Comparison of ENCODE assay signal across 8 mouse cellular contexts in the genomic region with DNA sequence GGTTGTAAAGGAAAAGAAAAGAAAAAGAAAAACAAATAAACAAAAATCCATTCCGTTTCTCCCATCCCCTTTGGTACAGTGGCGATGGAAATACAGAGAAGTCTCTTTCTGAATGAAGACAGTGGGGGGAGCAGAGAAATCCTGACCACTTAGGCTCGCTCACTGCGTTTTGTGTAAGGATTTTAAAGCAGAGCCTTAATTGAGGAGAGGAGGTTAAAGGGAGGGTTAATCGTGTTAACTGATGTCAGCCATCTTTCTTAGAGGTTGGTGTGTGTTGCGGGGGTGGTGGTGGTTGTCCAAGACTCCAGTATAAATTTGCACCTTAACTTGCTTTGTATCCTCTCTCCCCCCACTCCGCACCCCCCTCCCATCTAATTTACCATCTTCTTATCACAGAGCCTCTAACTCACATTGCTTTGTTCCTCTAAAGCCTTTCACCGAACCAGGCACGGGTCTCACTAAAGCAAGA. TPM values are rescaled to one million over a fixed set of nuclear protein-coding genes. Genes with fewer than 3 reads are reported as not detected.
A peak's percentile ranks its signal among the peaks of the same experiment; 100 is the strongest.
DNase-seq lines count a peak whose midpoint lies in the region; ATAC-seq and TF ChIP-seq lines count a peak whose summit lies in the region.

No protein-coding gene starts in this region.

- H3ac ChIP-seq in myocyte (ENCODE audit: control insufficient read depth, insufficient read length), result no peak overlapping the region

- H3K4me1 ChIP-seq in kidney, adult 2 months (ENCODE audit: control insufficient read depth, insufficient read depth, low read length), result peaks cover 23% of the 10 kb centered on the region
- peaks cover 14% of the 10 kb centered on the region for H3K4me1 ChIP-seq in embryonic facial prominence, embryonic 13.5 days
- H3K4me1 ChIP-seq in limb, embryonic 10.5 days, result peaks cover 26% of the 10 kb centered on the region
- peaks cover 3% of the 10 kb centered on the region; the same call in 1 of the 2 replicates for H3K4me1 ChIP-seq in cerebellum, adult 2 months (ENCODE audit: control insufficient read depth, insufficient read depth, low read length)

- H3K9me3 ChIP-seq in embryonic facial prominence, embryonic 13.5 days, result peaks cover 5% of the 10 kb centered on the region; the same call in 1 of the 2 replicates
- no peaks in the 10 kb centered on the region for H3K9me3 ChIP-seq in limb, embryonic 10.5 days (replicated peaks)

- ATAC-seq in embryonic facial prominence, embryonic 13.5 days (ENCODE audit: insufficient number of reproducible peaks, insufficient read depth, low FRiP score, low TSS enrichment, low read depth), result no peak

- peak overlapping the region; percentile 84; the same call in 1 of the 2 replicates for H3K9ac ChIP-seq in embryonic facial prominence, embryonic 13.5 days

- peaks cover 5% of the 10 kb centered on the region for H3K36me3 ChIP-seq in kidney, adult 2 months (ENCODE audit: control insufficient read depth, insufficient read depth, low read length)
- peaks cover 23% of the 10 kb centered on the region for H3K36me3 ChIP-seq in embryonic facial prominence, embryonic 13.5 days
- peaks cover 33% of the 10 kb centered on the region for H3K36me3 ChIP-seq in limb, embryonic 10.5 days
- no peaks in the 10 kb centered on the region for H3K36me3 ChIP-seq in myocyte (ENCODE audit: control insufficient read depth, insufficient read depth)

- WGBS in kidney, adult 2 months, result 28% methylated on average over 9 of the region's 9 CpGs
- 50% methylated on average over 9 of the region's 9 CpGs for WGBS in embryonic facial prominence, embryonic 13.5 days
- WGBS in limb, embryonic 10.5 days, result 51% methylated on average over 9 of the region's 9 CpGs
- WGBS in cerebellum, adult 2 months, result 56% methylated on average over 9 of the region's 9 CpGs

- no peak for DNase-seq in kidney, adult 2 months
- no peak for DNase-seq in kidney, postnatal 4 days
- no peak for DNase-seq in limb, embryonic 10.5 days (ENCODE audit: low spot score)
- no peak for DNase-seq in testis, postnatal 14 days (ENCODE audit: low spot score)
- DNase-seq in thymus, postnatal 10 days (ENCODE audit: low spot score in 2 of 2), result no peak
- no peak for DNase-seq in cerebellum, adult 2 months

- H3K4me2 ChIP-seq in embryonic facial prominence, embryonic 13.5 days, result peak overlapping the region; percentile 95
- peak overlapping the region; percentile 100 for H3K4me2 ChIP-seq in myocyte (ENCODE audit: low read depth)

- no peak for TF ChIP-seq CTCF in kidney, adult 2 months (conservative IDR thresholded peaks at IDR 0.05; ENCODE audit: insufficient read depth, insufficient read length, low read depth, low read length)
- TF ChIP-seq CTCF in cerebellum, adult 2 months (IDR thresholded peaks at IDR 0.05; ENCODE audit: borderline replicate concordance, insufficient read depth, low read depth, low read length), result no peak

- no peaks in the 10 kb centered on the region for H3K27me3 ChIP-seq in kidney, adult 2 months (replicated peaks; ENCODE audit: control insufficient read depth, insufficient read depth, low read length)
- no peaks in the 10 kb centered on the region for H3K27me3 ChIP-seq in embryonic facial prominence, embryonic 13.5 days
- no peaks in the 10 kb centered on the region for H3K27me3 ChIP-seq in limb, embryonic 10.5 days (ENCODE audit: low read depth, poor library complexity, severe bottlenecking)
- H3K27me3 ChIP-seq in myocyte (ENCODE audit: control insufficient read depth, insufficient read depth, insufficient read length), result no peaks in the 10 kb centered on the region
- no peaks in the 10 kb centered on the region for H3K27me3 ChIP-seq in cerebellum, adult 2 months (ENCODE audit: control insufficient read depth, insufficient read depth, low read length)

- peak overlapping the region; percentile 19 for H3K4me3 ChIP-seq in kidney, adult 2 months (ENCODE audit: insufficient read depth, low read depth, low read length)
- peak overlapping the region; percentile 63 for H3K4me3 ChIP-seq in embryonic facial prominence, embryonic 13.5 days
- H3K4me3 ChIP-seq in limb, embryonic 10.5 days, result peak overlapping the region; percentile 78
- H3K4me3 ChIP-seq in myocyte, result peak overlapping the region; percentile 61
- no peak overlapping the region for H3K4me3 ChIP-seq in cerebellum, adult 2 months (replicated peaks; ENCODE audit: insufficient read depth, low read depth, low read length)

- H3K79me2 ChIP-seq in myocyte (ENCODE audit: control insufficient read depth, insufficient read depth), result no peaks in the 10 kb centered on the region

- TF ChIP-seq POLR2A in kidney, adult 2 months (IDR thresholded peaks at IDR 0.05; ENCODE audit: low read depth, low read length), result no peak
- TF ChIP-seq POLR2A in myocyte (IDR thresholded peaks at IDR 0.05; ENCODE audit: insufficient read length, low read depth), result no peak
- no peak for TF ChIP-seq POLR2A in cerebellum, adult 2 months (IDR thresholded peaks at IDR 0.05; ENCODE audit: borderline replicate concordance, insufficient read depth, low read length)

- peak overlapping the region; percentile 96 for H3K27ac ChIP-seq in kidney, adult 2 months (ENCODE audit: insufficient read depth, low read depth, low read length)
- 0 out of 2 replicates have a peak overlapping the region, but pooled peaks have one; percentile 83 for H3K27ac ChIP-seq in embryonic facial prominence, embryonic 13.5 days
- H3K27ac ChIP-seq in limb, embryonic 10.5 days, result peak overlapping the region; percentile 95
- H3K27ac ChIP-seq in cerebellum, adult 2 months (ENCODE audit: insufficient read depth, low read length), result no peak overlapping the region

TF ChIP-seq in myocyte, 11 proteins besides CTCF, POLR2A, EP300 and RAD21:
- no peak for TF ChIP-seq CEBPB (IDR thresholded peaks at IDR 0.05; ENCODE audit: insufficient read depth, poor library complexity, severe bottlenecking)
- TF ChIP-seq E2F4 (IDR thresholded peaks at IDR 0.05; ENCODE audit: insufficient read depth), result no peak
- no peak for TF ChIP-seq MAX (IDR thresholded peaks at IDR 0.05; ENCODE audit: low read depth)
- TF ChIP-seq POLR2AphosphoS2 (IDR thresholded peaks at IDR 0.05; ENCODE audit: insufficient read length, low read depth), result no peak
- no peak for TF ChIP-seq USF1 (IDR thresholded peaks at IDR 0.05; ENCODE audit: low read depth)
- no peak for TF ChIP-seq MYOG (IDR thresholded peaks at IDR 0.05; ENCODE audit: control insufficient read depth in 1 of 3, insufficient read depth in 1 of 3, insufficient read length in 2 of 3, low read depth in 2 of 3)
- no peak for TF ChIP-seq TCF12 (IDR thresholded peaks at IDR 0.05; ENCODE audit: insufficient read depth, poor library complexity, severe bottlenecking)
- no peak for TF ChIP-seq REST (IDR thresholded peaks at IDR 0.05; ENCODE audit: insufficient read depth, insufficient read length)
- TF ChIP-seq TCF3 (IDR thresholded peaks at IDR 0.05; ENCODE audit: insufficient read length, low read depth), result no peak
- no peak for TF ChIP-seq MYOD1 (IDR thresholded peaks at IDR 0.05; ENCODE audit: control insufficient read depth in 1 of 3, insufficient read length in 2 of 3, low read depth in 2 of 3)
- no peak for TF ChIP-seq SRF (IDR thresholded peaks at IDR 0.05; ENCODE audit: control insufficient read depth, insufficient read length, low read depth)

RNA-seq across cellular contexts. Expression of gene Pelo, which starts 1.0 kb away (rescaled TPM):
- 29.0 and 32.3 TPM in 2 replicates for polyA plus RNA-seq in kidney, adult 2 months (2012; rRNA removed)
- 4.8 and 7.1 TPM in 2 replicates for polyA plus RNA-seq in embryonic facial prominence, embryonic 13.5 days (2015; fragmentation: Nextera tagmentation; extraction: Ambion mirVana)
- polyA plus RNA-seq in limb, embryonic 10.5 days (2016; fragmentation: Nextera tagmentation; extraction: Ambion mirVana), result 6.7 and 7.4 TPM in 2 replicates
- polyA plus RNA-seq in myocyte (2012; fragmentation: generic; extraction: Trizol), result 23.7 TPM
- 25.2 and 26.1 TPM in 2 replicates for polyA plus RNA-seq in cerebellum, adult 2 months (2012; rRNA removed)

RNA-seq across cellular contexts. Expression of gene Gm49395, which starts 10.7 kb away (rescaled TPM):
- polyA plus RNA-seq in kidney, adult 2 months (2012; rRNA removed), result 3.8 and 7.4 TPM in 2 replicates
- 2.6 and 3.4 TPM in 2 replicates for polyA plus RNA-seq in embryonic facial prominence, embryonic 13.5 days (2015; fragmentation: Nextera tagmentation; extraction: Ambion mirVana)
- polyA plus RNA-seq in limb, embryonic 10.5 days (2016; fragmentation: Nextera tagmentation; extraction: Ambion mirVana), result 1.7 and 3.2 TPM in 2 replicates
- polyA plus RNA-seq in myocyte (2012; fragmentation: generic; extraction: Trizol), result 0.23 TPM
- polyA plus RNA-seq in cerebellum, adult 2 months (2012; rRNA removed), result 0.54 and 0.80 TPM in 2 replicates

RNA-seq across cellular contexts. Expression of gene Itga1, which starts 10.8 kb away (rescaled TPM):
- 16.5 and 17.9 TPM in 2 replicates for polyA plus RNA-seq in kidney, adult 2 months (2012; rRNA removed)
- 3.6 TPM in 2 replicates for polyA plus RNA-seq in embryonic facial prominence, embryonic 13.5 days (2015; fragmentation: Nextera tagmentation; extraction: Ambion mirVana)
- polyA plus RNA-seq in limb, embryonic 10.5 days (2016; fragmentation: Nextera tagmentation; extraction: Ambion mirVana), result 4.0 and 4.2 TPM in 2 replicates
- 0.11 TPM for polyA plus RNA-seq in myocyte (2012; fragmentation: generic; extraction: Trizol)
- polyA plus RNA-seq in cerebellum, adult 2 months (2012; rRNA removed), result 2.6 TPM in 2 replicates
